Mouse (Mus musculus) lung, postnatal 0 days (tissue): ENCODE measurements around the gene Fam189a1.

Source experiments
- CTCF ChIP-seq: IDR thresholded peaks from 2 replicates; pipeline ENCODE4 v1.5.1; 2016; ENCODE audit warnings: antibody characterized with exemption, mild to moderate bottlenecking
- EP300 ChIP-seq: IDR thresholded peaks from 2 replicates; pipeline ENCODE4 v1.6.1; 2016; ENCODE audit warnings: antibody characterized with exemption, mild to moderate bottlenecking, control low read depth

DNA sequence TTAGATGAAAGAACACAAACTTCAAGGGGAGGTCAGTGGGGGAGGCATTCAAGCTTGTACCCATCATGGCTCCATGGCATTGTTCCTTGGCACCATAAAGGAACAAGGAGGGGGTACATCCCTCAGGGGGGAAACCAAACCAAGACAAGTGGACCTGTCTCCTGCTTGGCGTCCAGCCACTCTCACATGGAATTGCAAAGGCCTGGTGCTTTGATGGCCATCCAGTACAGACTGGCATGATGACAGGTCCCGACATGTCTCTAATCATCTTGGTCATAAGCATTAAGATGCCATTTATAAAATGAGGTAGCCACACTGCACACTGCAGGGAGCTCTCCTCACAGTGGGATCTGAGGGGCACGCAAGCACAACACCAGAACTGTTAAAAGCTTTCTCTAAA is 41.0 kb downstream of the Fam189a1 start:
- no peak for TF ChIP-seq CTCF
- no peak for TF ChIP-seq EP300
